Mouse (Mus musculus) telencephalon, adult 2 months (tissue): ENCODE results near the gene Phactr4.

ENCODE experiments used
- DNase-seq: peaks from one replicate; pipeline ENCODE4 v3.0.0-alpha.2; 2011; ENCODE audit warnings: low read depth, low spot score

Gene Phactr4

GRCm38 (mm10) chr4:132369953-132370750 is 52.1 kb downstream of the Phactr4 start:
- no peak for DNase-seq

- DNase-seq, result no peak
Measured at GRCm38 (mm10) chr4:132367480-132368201, 54.6 kb downstream of the Phactr4 start.

GRCm38 (mm10) chr4:132365450-132366060 is 56.7 kb downstream of the Phactr4 start:
- DNase-seq, result no peak

- no peak for DNase-seq
Measured at GRCm38 (mm10) chr4:132363487-132363886, 58.8 kb downstream of the Phactr4 start.

GRCm38 (mm10) chr4:132359510-132359909 is 62.8 kb downstream of the Phactr4 start:
- DNase-seq, result no peak

GRCm38 (mm10) chr4:132356170-132356569 is 66.1 kb downstream of the Phactr4 start:
- no peak for DNase-seq

GRCm38 (mm10) chr4:132355403-132355802 is 66.9 kb downstream of the Phactr4 start:
- DNase-seq, result no peak

GRCm38 (mm10) chr4:132354571-132354970 is 67.7 kb downstream of the Phactr4 start:
- no peak for DNase-seq

GRCm38 (mm10) chr4:132353481-132353885 is 68.8 kb downstream of the Phactr4 start, which contains the start of gene Rcc1:
Gene Rcc1 (minus strand): TSS chr4:132353605.
- peak; percentile 93 for DNase-seq

GRCm38 (mm10) chr4:132352739-132353138 is 69.5 kb downstream of the Phactr4 start:
- DNase-seq, result no peak

- DNase-seq, result no peak
Measured at GRCm38 (mm10) chr4:132351401-132351800, 70.9 kb downstream of the Phactr4 start.

- DNase-seq, result no peak
Measured at GRCm38 (mm10) chr4:132350854-132351253, 71.4 kb downstream of the Phactr4 start.

GRCm38 (mm10) chr4:132350123-132350740 is 72.1 kb downstream of the Phactr4 start:
- no peak for DNase-seq

GRCm38 (mm10) chr4:132349495-132350122 is 72.7 kb downstream of the Phactr4 start:
- DNase-seq, result no peak

- DNase-seq, result no peak
Measured at GRCm38 (mm10) chr4:132346661-132347060, 75.6 kb downstream of the Phactr4 start.

- no peak for DNase-seq
Measured at GRCm38 (mm10) chr4:132346261-132346660, 76.0 kb downstream of the Phactr4 start.

- no peak for DNase-seq
Measured at GRCm38 (mm10) chr4:132345843-132346212, 76.5 kb downstream of the Phactr4 start.

GRCm38 (mm10) chr4:132345135-132345842 is 77.0 kb downstream of the Phactr4 start:
- DNase-seq, result no peak

- DNase-seq, result no peak
Measured at GRCm38 (mm10) chr4:132344403-132345134, 77.7 kb downstream of the Phactr4 start.

- no peak for DNase-seq
Measured at GRCm38 (mm10) chr4:132341451-132341850, 80.8 kb downstream of the Phactr4 start.
